Mouse (Mus musculus) mouse trophoblast stem cell (cell line): ENCODE data around the gene Rab4b.

Experiments used
- in situ Hi-C, 2 experiments: fragments of 300-500 bp; cut with MseI, MboI; formaldehyde crosslinking; loops; 2 replicates in 1 of 2; 3 replicates in 1 of 2; pipeline ENCODE4 v1.15.1; 2025

The Rab4b gene

GRCm38 (mm10) chr7:27178324-27179216 lies at the start of gene Rab4b:
TSS of gene Rab4b (minus strand) at chr7:27178896.
- in situ Hi-C loops, result no loop called here

GRCm38 (mm10) chr7:27228281-27228821 lies 49.7 kb upstream of the Rab4b start, which contains the start of gene Itpkc:
TSS of gene Itpkc (minus strand) at chr7:27228661.
- in situ Hi-C loops, result no loop called here

DNA sequence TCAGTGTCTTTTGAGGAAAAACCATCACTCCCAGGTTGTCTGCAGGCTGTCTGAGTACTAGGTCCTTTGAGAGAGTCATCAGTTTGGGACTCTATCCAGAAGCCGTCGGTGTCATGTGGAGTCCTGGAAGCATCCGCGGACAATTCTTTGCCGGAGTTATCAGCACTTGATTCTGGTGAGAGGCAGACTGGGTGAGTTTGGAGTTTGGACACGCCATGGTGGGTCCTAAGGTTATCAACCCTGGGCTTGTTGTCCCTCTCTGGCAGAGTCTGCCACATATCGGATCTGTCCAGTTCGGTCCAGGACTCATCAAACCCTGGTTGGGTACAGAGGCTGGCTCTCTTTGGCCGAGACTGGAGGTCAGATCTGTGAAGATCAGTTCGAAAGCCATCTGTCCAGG lies 49.0 kb upstream of the Rab4b start:
- in situ Hi-C loops, result no loop called here

- in situ Hi-C loops, result no loop called here
These were observed 48.6 kb upstream of the Rab4b start for GRCm38 (mm10) chr7:27227276-27227675.

- in situ Hi-C loops, result no loop called here
These were observed 46.3 kb upstream of the Rab4b start for GRCm38 (mm10) chr7:27224877-27225575.

GRCm38 (mm10) chr7:27222538-27222937 lies 43.8 kb upstream of the Rab4b start:
- in situ Hi-C loops, result no loop called here

GRCm38 (mm10) chr7:27221939-27222338 lies 43.2 kb upstream of the Rab4b start:
- in situ Hi-C loops, result no loop called here

GRCm38 (mm10) chr7:27219937-27220336 lies 41.2 kb upstream of the Rab4b start:
- in situ Hi-C loops, result no loop called here

- in situ Hi-C loops, result no loop called here
These were observed 39.9 kb upstream of the Rab4b start for GRCm38 (mm10) chr7:27218586-27218985.

DNA sequence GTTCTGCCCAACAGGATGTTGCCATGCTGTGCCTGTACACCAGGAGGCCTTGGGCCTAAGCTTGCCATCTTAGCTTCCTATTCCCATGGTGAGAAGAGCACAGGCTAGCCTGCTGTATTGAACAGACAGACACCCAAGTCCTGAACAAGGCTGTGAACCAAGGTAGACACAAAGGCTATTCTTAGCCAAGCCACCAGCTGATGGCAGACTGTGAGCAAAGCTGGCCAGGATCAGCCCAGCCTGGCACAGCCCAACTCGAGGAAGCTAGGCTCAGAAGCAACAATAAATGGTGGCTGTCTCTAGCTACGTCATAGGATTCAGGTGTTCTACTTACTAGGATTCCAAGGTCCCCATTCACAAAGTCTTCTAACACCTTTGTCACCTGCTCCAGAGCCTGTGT lies 33.9 kb upstream of the Rab4b start:
- in situ Hi-C loops, result no loop called here

- in situ Hi-C loops, result no loop called here
These were observed 25.2 kb upstream of the Rab4b start for GRCm38 (mm10) chr7:27203730-27204449.

DNA sequence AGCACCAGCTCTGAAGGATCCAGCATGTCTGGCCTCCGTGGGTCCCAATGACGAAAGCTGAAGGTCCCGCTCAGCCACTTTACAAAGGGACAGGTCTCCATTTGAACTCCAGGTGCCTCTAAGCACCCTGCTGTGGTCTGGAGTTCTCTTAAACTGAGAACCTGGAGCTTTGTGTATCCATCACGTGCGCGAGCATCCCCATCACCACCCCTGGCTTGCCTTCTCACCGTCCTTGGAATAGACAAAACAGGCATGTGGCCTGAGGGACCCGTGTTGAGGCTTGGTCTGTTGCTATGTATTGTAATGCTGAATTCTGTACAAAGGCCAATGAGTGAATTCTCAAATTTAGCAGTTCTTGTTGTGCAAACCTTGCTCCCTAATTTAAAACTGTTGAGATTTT lies 20.1 kb upstream of the Rab4b start:
- in situ Hi-C loops, result no loop called here

DNA sequence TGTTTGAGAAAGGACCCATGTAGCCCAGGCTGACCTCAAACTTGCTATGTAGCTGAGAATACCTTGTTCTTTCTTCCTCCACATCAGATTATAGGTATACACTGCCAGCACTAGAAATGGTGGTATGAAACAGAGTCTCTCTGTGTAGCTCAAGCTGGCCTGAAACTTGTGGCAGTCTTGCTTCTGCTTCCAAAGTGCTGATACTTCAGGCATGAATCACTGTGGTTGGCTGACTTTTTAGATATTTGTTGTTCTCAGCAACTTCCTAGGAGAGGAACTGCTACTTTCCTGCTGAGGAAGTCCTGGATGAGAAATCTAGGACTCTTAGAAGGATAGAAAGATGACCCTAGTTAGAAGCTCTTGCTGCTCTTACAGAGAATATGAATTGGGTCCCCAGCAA lies 19.7 kb upstream of the Rab4b start:
- in situ Hi-C loops, result no loop called here

DNA sequence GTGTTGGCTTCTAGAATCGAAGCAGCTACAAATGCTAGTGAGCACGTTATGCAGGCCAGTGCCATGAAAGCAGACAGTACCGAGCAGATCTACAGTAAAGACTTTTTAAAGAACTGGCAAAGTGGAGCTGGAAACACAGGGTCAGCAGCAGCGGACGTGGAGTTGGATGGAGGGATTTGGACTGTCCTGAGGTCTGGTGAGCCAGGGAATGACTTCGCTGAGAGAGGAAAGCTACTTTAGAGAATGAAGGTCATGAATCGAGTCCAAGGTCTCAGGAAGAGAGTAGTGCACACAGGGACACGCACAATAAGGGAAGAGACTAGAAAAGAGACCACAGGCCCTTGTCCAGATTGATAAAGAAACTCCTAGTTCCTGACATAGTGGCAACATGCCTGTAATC lies 18.9 kb upstream of the Rab4b start:
- in situ Hi-C loops, result no loop called here

DNA sequence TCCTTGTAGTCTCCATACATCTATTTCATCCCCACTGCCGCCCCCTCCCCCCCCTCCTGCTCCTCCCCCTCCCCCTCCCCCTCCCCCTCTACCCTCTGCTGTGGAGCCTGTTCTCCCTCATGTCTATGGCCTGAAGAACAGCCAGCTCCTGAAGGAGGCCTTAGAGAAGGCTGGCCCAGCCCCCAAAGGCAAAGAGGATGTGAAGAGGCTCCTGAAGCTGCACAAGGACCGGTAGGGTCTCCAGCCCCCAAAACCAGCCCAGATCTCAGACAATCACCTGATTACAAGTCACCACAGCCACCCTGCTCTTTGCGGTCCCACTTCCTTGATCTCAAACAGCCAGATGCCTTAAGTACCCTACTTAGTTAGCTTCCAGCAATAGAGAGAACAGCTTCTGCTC lies 18.4 kb upstream of the Rab4b start:
- in situ Hi-C loops, result no loop called here

- in situ Hi-C loops, result no loop called here
These were observed 17.2 kb upstream of the Rab4b start, which contains the start of the genes BC024978 and Snrpa for GRCm38 (mm10) chr7:27195681-27196611. TSS of gene BC024978 (plus strand) at chr7:27195781. TSS of gene Snrpa (minus strand) at chr7:27196271.

GRCm38 (mm10) chr7:27193731-27194130 lies 15.0 kb upstream of the Rab4b start:
- in situ Hi-C loops, result no loop called here

- in situ Hi-C loops, result no loop called here
These were observed 13.7 kb upstream of the Rab4b start for GRCm38 (mm10) chr7:27192434-27192833.

DNA sequence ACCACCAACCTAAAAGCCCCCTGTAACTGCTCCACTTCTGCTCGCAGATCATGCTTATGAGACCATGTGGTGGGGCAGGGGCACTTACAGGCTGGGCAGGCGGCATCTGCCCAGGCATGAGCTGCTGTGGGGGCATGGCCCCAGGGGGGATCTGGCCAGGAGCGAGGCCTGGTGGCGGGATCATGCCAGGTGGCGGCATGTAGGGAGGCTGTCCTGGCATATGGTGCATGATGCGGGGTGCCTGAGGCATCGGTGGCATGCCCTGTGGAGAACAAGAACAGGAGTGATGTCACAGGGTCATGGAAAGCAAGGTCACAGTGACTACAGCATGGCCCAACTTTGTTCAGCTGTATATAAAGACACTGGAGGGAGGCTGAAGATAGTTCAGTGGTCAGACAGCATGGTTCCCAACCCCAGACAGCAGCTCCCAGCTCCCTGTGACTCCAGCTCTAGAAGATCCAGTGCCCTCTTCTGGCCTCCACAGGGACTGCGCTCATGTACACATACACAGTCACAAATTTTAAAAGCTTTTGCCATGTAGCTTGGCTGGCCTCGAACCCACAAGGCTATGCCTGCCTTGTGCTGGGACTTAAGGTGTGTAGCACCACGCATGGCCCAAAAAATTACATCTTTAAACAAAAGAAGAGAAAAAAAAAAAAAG lies 10.7 kb upstream of the Rab4b start:
- in situ Hi-C loops, result no loop called here

DNA sequence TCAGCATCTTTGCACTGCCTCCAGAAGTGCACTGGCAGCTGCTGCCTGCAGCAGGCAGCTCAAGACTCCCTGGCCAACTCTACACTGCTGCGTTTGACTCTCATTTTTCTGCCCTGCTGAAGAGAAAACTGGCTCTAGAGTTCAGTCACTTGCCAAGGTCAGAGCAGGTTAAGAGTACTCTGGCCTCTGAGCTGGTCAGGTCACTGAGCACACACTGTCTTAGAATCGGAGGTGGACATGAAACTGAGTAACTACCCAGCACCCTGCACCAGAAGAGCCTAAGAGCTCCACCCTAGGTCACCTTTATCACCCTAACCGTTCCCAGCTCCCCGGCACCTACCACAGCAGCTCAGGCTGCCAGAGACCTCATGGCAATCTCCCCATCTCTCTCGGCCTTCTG lies 7.3 kb upstream of the Rab4b start:
- in situ Hi-C loops, result no loop called here
